Mouse (Mus musculus) Muller cell, postnatal 12 days (primary cell): ENCODE data around the gene Olfr191.
"Not testable (repeated sequence)": the region's sequence is repeated elsewhere in the genome, so short reads cannot be mapped to it uniquely, and the experiment has no call there.

Experiments
- DNase-seq: peaks from one replicate; pipeline ENCODE4 v3.0.0-alpha.2; 2015; ENCODE audit errors: inconsistent ontology term

Gene Olfr191

DNA sequence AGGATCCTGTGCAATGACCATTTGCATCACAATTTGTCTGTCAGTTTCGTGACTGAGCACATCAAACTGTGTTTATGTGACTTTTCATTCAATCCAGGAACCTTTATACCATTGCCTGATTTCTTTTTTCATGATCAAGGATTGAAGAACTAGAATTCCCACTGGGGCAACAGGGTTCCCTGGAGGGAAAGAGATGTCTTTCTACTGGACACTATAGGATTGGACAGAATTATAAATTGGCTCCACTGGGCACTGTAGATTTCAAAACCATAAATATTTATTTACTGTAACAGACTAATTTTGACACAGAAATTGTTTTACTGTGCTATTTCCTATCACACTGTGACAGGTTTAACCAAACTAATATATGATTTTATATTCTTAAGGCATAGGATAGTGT, at the start of gene Olfr191:
Gene Olfr191, minus strand, starts transcription at position 101 of the 400 bp plus-strand sequence.
- DNase-seq = not testable (repeated sequence)

DNA sequence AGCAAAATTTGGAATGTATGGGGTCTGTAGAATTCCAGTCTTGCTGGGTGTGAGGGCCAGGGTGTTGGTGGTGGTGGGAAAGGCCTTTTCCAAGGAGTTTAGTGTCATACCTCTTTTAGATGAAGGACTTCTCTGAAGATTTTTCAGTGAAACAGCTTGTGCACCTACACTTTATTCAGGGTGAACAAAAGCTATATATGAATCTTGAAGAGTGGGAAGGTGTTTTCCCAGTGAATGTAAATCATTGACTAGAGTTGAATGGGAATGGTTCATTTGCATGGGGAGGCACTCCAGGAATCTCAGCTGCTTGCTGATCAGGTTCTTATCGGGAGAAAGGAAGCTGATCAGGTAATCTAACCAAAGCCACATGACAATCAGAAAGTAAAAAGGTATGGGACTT, 41.1 kb upstream of the Olfr191 start:
- no peak for DNase-seq

DNA sequence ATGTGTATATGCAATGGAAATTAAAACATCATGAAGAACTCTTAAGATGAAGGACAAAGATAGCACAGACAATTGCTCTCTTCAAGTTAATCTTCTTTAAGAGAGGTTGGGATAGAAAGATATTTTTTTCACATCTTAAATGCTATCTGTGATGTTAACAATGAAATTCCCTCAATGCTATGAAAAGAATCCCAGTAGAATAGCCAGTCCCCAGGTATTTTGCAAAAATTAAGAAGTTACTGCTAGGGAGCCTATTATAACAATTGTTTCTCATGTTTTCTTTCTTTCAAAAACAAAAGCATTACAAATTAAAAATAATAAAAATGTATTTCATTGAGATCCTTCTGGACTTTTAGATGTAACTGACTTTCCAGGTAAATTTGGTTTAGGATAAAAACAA, 31.3 kb upstream of the Olfr191 start, which contains the start of gene Olfr194:
Gene Olfr194, minus strand, starts transcription at position 101 of the 400 bp plus-strand sequence.
- no peak for DNase-seq

DNA sequence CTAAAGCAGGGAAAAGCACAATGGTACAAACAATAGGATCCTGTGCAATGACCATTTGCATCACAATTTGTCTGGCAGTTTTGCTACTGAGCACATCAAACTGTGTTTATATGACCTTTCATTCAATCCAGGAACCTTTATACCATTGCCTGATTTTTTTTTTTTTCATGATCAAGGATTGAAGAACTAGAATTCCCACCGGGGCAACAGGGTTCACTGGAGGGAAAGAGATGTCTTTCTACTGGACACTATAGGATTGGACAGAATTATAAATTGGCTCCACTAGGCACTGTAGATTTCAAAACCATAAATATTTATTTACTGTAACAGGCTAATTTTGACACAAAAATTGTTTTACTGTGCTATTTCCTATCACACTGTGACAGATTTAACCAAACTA, 22.2 kb upstream of the Olfr191 start, which contains the start of gene Olfr193:
Gene Olfr193, minus strand, starts transcription at position 101 of the 400 bp plus-strand sequence.
- DNase-seq = no peak

DNA sequence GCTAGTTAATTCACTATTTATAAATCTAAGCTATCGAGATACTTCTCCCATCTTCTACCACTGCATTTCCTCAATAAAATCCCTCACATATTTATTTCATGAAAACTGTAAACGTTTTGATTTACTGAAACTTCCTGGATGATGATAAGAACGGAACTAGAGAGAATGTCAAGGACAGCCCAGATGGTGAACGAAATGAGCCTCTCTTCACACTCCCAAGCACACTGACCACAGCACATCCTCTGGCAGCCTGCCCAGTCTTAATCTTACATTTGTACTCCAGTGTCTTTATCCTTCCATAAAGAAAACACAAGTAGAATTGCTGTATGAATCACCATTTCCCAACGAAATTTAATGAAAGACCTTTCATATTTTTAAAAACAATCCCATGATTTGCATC, 18.9 kb upstream of the Olfr191 start:
- DNase-seq = not testable (repeated sequence)

DNA sequence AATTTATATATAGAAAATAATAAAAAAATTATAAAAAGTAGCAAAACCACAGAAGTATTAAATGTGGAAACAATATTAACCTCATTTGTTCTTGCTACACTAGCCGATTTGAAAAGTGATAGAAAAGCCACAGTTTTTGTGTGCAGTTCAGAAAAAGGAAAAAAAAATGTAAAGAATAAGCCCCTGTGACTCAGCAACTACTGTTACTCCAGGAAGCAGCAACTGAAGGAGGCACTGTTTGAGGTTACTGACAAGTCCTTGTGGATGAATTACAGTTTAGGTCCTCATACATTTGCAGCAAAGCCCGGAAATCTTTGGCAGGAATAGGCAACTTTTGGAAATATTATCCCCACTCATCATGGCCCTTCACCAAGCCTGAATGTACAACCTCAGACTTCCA, 15.7 kb upstream of the Olfr191 start:
- no peak for DNase-seq

DNA sequence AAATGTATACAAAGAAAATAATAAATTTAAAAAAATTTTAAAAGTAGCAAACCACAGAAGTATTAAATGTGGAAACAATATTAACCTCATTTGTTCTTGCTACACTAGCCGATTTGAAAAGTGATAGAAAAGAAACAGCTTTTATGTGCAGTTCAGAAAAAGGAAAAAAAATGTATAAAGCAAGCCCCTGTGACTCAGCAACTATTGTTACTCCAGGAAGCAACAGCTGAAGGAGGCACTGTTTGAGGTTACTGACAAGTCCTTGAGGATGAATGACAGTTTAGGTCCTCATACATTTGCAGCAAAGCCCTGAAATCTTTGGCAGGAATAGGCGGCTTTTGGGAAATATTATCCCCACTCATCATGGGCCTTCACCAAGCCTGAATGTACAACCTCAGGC, 8.5 kb downstream of the Olfr191 start:
- DNase-seq = not testable (repeated sequence)

DNA sequence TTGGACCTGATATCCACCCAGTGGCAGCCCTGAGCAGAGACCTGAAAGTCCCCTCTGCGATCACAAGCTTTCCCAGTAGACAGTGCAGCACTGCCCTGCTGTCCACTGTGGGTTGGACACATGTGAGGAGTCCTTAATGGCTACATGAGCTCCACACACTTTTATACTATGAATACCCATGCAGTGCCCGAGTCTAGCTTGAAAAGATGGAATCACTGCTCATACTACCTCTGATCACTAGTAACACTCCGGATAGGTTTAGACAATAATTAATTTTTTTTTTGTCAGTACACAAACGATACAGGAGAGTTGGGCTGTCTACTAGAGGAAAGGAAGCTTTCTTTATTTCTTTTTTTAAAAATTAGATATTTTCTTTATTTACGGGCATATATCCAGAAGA, 11.7 kb downstream of the Olfr191 start, which contains the start of gene Olfr190:
Gene Olfr190, minus strand, starts transcription at position 101 of the 400 bp plus-strand sequence.
- no peak for DNase-seq

DNA sequence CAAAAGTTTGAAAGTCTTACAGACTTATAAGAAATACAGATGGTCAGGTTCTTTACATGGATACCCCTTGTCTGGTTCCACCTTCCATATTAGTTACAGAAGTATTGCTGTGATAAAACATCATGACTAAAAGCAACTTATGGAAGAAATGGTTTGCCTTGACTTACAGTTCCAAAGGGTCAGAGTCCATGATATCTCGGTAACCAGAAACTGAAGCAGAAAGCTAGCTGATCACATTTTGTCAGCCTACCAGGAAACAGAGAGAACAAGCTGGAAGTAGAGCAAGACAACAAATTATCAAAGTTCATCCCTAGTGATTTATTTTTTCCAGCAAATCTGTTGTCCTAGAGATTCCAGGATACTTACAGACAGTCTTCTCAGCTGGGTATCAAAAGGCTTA, 16.1 kb downstream of the Olfr191 start:
- DNase-seq = no peak

DNA sequence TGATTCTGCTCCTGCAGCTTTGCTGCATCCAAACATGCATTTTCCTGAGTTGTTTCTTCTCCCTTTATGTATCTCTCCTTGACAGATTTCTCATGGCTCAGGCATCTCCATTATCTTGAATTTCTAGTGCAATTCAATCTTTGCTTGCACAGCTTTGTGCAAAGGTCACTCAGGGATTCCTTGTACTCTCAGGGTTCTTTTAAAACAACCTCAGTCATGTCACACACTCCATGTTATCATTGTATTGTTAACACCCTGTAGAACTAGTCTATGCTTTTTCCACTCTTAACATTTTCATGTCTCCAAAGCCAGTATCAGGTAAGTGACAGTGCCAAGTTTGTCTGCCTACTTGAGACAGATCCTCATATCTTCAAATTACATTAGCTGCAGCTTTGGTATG, 17.9 kb downstream of the Olfr191 start:
- DNase-seq = no peak

DNA sequence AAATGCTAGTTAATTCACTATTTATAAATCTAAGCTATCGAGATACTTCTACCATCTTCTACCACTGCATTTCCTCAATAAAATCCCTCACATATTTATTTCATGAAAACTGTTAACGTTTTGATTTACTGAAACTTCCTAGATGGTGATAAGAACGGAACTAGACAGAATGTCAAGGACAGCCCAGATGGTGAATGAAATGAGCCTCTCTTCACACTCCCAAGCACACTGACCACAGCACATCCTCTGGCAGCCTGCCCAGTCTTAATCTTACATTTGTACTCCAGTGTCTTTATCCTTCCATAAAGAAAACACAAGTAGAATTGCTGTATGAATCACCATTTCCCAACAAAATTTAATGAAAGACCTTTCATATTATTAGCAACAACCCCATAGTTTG, 27.2 kb downstream of the Olfr191 start:
- not testable (repeated sequence) for DNase-seq

DNA sequence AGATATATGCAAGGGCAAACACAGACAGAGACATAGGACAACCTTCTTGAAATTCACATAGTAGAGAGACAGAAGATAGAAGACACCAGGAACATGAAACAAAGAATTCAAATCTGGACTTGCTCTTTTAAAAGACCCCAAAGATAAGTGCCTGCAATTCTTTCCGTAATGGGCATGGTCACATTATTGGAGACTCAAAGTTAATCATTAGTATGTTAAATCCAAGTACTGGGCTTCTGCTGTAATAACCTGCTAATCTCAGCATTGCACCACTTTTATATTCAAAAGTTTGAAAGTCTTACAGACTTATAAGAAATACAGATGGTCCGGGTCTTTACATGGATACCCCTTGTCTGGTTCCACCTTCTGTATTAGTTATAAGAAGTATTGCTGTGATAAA, 40.3 kb downstream of the Olfr191 start:
- not testable (repeated sequence) for DNase-seq

DNA sequence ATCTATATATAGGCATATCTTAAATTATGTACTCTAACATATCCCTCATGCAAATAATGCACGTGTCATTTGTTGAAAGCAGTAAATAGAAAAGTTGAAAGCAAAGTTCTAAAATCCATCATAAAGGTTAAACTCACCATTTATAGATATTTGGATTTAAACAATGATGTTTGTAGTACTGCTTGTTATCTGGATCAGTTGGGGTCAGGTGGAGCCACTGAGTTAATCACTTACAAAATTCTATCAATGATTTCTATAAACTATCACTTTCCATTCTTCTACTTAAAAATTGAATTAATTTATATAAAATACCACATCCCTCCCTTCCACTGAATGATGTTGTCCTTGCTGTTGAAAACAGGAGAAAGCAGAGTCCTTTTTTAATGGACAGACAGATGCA, 40.8 kb downstream of the Olfr191 start:
- no peak for DNase-seq

DNA sequence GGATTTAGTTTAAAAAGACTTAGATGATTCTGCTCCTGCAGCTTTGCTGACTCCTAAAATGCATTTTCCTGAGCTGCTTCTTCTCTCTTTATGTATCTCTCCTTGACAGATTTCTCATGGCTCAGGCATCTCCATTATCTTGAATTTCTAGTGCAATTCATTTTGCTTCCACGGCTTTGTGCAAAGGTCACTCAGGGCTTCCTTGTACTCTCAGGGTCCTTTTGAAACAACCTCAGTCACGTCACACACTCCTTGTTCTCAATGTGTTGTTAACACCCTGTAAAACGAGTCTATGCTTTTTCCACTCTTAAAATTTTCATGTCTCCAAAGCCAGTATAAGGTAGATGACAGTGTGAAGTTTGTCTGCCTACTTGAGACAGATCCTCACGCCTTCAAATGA, 42.0 kb downstream of the Olfr191 start:
- DNase-seq = no peak

DNA sequence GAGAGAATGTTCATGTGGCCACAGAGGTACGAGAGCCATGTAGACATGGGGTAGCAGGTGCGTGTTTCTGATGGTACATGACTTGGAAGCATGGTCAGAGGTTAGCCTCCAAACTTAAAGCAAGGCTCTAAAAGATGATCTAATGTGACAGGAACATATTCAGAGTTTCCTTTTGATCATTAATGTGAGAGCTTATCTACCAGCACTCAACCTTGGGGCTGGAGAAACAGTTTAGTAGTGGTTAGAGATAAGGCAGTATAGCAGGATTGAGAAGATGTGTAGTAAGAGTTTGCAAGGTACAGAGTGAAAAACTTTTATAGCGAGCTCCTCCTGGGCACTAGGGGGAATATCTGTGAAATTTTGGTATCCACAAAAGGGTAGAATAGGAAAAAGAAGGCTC, 43.8 kb downstream of the Olfr191 start:
- no peak for DNase-seq

DNA sequence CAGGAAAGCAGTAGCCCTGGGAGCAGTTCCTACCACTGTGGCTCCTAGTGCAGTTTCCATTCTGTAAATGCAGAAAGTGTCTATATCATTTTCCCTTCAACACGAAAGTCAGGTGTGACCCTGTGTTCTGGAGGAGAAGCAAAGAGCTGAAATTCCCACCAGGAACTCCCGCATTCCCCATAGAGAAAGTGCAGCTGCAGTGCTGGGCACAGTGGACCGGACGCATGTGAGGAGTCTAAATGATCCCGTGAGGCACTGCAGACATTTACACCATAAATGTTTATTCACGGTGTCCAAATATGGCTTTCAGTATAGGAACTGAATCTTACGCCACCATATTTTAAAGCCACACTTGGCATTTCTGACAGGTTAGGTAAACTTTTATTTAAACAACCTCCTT, 49.9 kb downstream of the Olfr191 start, which contains the start of gene Olfr187:
Gene Olfr187, minus strand, starts transcription at position 58 of the 400 bp plus-strand sequence.
- no peak for DNase-seq
